Mouse (Mus musculus): ENCODE data around the gene Pds5a.

Pds5a gene

DNA sequence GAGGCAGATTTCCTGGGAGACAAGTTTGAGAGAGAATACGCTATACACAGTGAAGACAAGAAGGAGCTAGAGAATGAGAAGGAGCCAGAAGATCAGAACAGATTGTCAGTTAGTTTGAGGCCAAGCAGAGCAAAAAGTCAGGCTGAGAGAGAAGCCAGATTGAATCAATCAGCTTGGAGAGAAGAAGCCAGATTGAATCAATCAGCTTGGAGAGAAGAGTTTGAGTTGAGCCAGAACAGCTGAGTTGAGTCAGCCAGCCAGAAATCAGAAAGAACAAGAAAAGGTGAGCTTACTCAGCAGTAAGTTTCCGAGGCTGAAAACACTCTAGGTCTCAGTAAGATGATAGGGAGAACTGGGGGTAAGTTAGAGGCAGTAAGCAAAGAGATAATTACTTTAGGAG, 123.2 kb downstream of the Pds5a start:
- in situ Hi-C loops (cut with MboI), result no loop called here

DNA sequence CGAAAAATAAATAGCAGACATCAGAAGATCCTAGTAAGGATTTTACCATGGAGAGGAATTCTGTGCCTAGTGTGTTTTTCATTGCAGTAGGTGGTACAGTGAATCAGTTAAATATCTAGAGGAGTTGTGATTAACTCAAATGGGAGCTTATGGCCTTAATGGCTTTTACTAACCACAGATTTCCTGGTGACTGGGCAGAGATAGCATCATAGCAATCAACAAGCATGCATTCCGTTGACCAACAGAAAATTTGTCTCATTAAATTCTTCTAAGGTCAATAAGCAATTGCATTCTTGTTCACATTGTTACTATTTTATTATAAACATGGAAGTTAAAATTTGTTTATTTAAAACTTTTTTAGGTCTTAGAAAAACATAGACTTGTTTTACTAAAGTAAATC, 132.6 kb downstream of the Pds5a start:
- in situ Hi-C loops (cut with MboI), result no loop called here

DNA sequence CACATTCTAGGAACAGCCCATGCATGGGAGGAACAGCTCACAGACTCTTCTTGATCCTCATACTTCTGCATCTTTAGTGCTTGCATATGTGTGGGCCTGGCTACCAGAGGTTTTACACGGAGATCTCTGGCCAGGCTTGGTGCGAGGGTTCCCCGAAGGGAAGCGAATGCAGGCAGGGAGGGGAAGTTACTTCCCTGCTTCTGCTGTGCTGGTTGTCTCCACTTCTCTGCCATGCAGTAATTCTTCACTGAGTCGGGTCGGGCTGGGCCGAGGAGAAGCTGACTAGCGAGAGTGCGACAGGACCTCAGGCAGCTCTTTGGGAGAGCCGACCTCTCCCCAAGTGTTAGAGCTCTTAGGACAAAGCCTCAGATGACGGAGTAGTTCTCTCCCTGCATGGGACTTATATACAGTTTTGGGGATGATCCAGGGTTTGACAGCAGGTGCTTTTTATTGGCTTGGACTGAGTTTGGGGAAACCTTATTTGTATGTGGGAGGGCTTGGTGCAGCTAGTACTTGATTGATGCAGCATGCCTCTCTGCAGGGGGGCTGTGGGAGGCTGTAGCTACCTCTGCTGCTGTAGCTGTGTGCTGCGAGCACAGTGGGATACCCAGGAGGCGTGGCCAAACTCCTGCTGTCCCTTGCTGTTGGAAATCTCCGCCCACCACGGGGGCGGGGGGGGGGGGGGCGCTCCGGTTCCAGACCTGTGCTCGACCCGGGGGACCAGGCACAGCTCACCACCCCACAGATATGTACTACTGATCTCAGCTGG, 136.8 kb downstream of the Pds5a start:
- in situ Hi-C loops (cut with MboI), result no loop called here

DNA sequence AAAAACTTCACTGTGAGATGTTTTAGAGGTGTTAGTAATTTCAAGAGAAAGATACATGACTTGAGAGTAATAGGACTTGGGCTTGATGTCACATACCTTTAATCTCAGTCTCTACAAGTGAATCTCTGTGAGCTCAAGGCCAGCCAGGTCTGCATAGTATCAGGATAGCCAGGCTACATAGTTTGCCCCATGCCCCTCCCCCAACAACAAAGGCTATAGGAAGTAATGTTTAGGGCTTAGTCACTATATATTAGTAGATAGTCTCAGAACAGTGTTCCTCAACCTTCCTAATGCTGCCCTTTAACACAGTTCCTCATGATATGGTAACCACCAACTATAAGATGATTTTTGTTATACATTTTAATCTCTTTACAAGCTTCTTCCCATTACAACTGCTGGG, 141.0 kb downstream of the Pds5a start:
- in situ Hi-C loops (cut with MboI), result no loop called here
